Mouse (Mus musculus): ENCODE results near the gene Zfyve21.

Zfyve21 gene

DNA sequence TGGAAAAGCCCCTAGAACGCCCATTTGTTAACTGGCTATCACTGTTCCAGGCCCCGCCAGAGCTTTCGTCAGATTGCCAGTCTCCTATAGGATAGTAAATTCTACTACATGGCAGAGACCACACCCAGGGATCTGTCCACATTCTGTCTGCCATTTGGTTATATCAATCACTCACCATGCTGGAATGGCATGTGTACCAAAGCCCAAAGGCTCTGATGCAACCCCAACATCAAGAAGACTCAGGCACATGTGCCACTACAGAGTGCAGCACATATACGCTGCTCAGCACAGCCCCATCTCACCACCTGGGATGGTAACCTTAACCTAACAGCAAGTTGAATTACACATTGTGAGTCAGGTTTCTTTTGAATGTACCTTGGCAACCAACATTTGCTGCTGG is 32.0 kb downstream of the Zfyve21 start:
- no peak for DNase-seq (ENCODE audit: low read depth)

DNA sequence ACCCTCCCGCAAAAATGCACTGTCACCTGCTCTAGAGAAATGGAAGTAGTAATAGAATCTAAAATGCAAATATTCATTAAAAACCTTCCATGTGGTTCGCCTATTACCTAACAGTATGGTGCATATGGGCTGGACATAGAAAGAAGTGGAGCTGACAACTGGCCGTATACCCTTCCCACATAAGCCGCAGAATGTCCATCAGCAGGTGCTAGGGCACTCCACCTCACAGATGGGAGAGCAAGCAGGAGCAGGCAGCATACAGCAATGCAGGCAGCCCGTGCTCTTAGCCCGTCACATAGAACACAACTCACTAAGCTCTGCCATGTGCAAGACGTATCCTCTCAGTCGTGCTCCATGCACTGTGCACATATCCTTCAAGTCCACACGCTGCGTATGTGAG is 32.8 kb downstream of the Zfyve21 start:
- no peak for DNase-seq (ENCODE audit: low read depth)

DNA sequence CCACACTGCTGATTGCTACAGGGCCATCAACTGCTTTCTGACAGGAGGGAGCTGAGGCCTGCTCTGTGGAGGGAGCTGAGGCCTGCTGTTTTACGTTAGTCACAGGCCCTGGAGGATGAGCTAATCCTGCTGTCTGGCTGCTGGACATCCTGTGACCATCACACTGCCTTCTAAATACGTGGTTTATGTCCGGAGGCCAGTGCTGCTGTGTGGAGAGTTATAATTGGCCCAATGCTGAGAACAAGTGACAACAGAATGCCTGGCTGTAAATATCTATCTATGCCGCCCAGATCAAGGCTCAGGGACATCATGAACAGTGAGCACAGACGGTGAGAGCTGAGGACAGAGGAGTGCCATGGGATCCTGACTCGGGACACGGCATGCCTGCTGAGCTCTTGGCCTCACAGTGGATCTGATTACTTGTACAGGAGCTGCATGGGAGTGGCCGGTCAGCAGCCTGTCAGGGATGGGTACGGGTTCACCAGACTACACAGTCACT is 34.4 kb downstream of the Zfyve21 start:
- DNase-seq (ENCODE audit: low read depth): no peak

- DNase-seq (ENCODE audit: low read depth): peak; percentile 36
These were observed 37.3 kb downstream of the Zfyve21 start for GRCm38 (mm10) chr12:111851235-111851634.

DNA sequence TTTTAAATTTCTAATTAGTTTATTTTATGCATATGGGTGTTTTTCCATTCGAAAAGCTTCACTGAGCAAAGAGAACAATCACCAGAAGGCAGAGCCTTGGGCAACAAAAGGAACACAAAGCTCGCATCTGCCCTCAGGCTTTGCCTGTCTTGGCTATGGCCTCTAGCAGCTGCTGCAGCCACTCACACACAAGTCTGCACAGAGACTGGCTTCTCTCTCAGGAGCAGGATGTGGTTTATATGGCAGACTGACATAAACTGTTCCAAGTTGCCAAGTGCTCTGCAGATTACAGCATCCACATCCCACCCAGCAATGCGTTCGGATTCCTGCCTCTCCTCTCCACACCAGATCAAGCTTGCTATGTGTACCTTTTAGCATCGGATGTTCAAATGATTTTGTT is 37.8 kb downstream of the Zfyve21 start:
- peak; percentile 40 for DNase-seq (ENCODE audit: low read depth)

DNA sequence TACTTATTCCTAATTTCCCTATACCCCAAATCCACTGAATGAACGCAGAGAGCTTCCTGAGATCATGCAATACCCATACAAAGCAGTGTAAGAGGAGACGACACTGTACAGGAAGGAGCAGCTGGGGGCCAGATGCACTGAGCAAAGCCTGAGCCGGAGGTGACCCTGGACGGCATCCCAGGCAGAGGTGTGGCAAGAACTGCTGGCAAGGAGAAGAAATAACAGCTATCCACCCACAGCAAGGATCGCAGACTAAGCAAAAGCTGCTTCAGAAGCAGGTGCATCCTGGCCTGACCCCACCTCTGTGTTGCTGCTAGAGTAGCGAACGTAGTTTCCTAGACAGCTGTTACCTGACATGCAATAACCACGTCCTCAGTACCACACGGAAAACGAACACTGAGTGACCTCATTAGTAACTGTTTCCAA is 39.1 kb downstream of the Zfyve21 start:
- peak; percentile 37 for DNase-seq (ENCODE audit: low read depth)

DNA sequence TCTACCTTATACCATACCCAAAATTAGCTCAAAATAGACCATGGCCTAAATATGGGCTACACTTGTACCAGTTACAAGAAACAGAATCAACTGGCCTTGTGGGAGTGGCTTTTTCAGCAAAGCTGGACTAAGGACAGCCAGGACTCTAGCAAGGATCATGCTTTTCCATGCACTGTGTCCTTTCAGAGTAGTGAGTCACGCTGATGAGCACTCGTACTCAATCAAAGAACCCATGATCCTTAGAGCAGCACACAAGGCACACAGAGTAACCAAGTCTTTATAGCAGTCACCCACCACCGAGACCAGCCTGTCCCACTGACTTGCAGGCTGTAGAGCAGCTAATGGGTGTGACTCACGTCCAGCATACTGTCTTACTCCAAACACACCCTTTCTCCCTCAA is 39.6 kb downstream of the Zfyve21 start:
- DNase-seq (ENCODE audit: low read depth): no peak

DNA sequence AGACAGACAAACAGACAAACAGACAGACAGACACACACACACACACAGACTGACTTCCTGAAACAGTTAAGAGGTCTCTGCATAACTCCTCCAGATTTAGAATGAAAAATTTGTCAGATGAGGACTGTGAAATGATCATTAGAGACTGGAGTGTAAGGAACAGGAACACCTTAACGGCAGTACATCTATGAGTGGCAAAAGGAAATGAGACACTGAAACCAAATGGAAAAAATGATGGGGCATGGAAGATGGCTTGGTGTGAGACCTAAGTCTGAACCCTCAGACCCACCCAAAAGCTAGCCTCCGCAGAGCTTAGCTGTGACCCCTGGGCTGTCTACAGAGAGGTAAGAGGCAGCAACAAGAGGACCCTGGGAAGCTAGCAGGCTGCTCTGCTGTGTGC is 41.5 kb downstream of the Zfyve21 start:
- DNase-seq (ENCODE audit: low read depth): no peak

GRCm38 (mm10) chr12:111864206-111864824 is 50.3 kb downstream of the Zfyve21 start:
- no peak for DNase-seq (ENCODE audit: low read depth)

- no peak for DNase-seq (ENCODE audit: low read depth)
These were observed 55.8 kb downstream of the Zfyve21 start for GRCm38 (mm10) chr12:111869806-111870205.

GRCm38 (mm10) chr12:111870811-111871210 is 56.8 kb downstream of the Zfyve21 start:
- no peak for DNase-seq (ENCODE audit: low read depth)

DNA sequence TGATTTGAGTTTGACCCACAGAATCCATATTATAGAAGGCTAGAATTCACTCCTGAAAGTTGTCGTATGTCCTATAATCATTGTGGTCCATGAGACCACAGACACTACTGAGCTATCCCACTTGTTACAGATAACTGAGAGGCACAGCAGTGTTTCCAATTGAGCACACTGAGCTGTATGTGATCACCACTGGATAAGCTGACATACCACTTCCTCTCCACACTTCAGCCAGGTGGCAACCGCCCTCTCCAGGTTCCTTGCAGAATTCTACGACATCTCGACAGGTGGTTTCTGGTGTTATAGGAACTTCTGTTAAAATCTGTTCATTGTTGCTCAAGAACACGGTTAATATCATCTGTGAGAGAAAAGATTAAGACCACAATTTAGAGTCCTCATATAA is 58.1 kb downstream of the Zfyve21 start:
- DNase-seq (ENCODE audit: low read depth): no peak

- DNase-seq (ENCODE audit: low read depth): no peak
These were observed 60.7 kb downstream of the Zfyve21 start for GRCm38 (mm10) chr12:111874601-111875140.

GRCm38 (mm10) chr12:111875499-111875898 is 61.5 kb downstream of the Zfyve21 start:
- no peak for DNase-seq (ENCODE audit: low read depth)

DNA sequence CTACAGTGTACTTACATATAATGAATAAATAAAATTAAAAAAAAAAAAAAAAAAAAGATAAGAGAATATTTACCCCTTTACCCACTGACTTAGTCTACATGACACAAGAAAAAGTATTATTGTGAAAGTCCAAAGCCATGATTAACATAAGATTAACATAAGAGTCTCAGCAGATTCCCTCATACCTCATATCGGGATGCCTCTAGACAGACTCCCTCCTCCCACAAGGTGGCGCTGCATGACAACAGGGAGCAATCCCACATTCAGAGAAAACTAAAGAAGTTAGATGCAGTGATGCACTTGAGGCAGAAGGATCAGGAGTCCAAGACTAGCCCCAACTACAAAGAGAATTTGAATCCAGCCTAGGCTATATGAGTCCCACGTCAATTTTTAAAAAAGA is 64.2 kb downstream of the Zfyve21 start:
- DNase-seq (ENCODE audit: low read depth): peak; percentile 89
